Mouse (Mus musculus): Measurements from ENCODE around the gene Znhit2. TPM values are rescaled to one million over a fixed set of nuclear protein-coding genes. Genes with fewer than 3 reads are reported as not detected.

Gene Znhit2
- polyA plus RNA-seq, 1 experiment from 2014 or later, result 40.5 TPM

- DNase-seq (ENCODE audit: low spot score), result no peak
- Histone ChIP-seq H3K4me2 (ENCODE audit: low read length) (no peak overlapping the region), H3K9ac (ENCODE audit: low read length) (no peak overlapping the region), H3K4me1 (ENCODE audit: control insufficient read depth, insufficient read depth, low read length) (no peaks in the 10 kb centered on the region), H3K36me3 (ENCODE audit: control insufficient read depth, insufficient read depth, low read length) (no peaks in the 10 kb centered on the region), H3K9me3 (replicated peaks; ENCODE audit: control insufficient read depth, low read length) (no peaks in the 10 kb centered on the region), H3K4me3 (ENCODE audit: low read depth, low read length) (no peak overlapping the region), H3K27me3 (replicated peaks; ENCODE audit: control insufficient read depth, insufficient read depth, low read length) (no peaks in the 10 kb centered on the region), H3K27ac (ENCODE audit: low read depth, low read length) (no peak overlapping the region)
- ATAC-seq, result no peak
- 79% methylated on average over 6 of the region's 6 CpGs for WGBS
These were observed 41.3 kb downstream of the Znhit2 start for GRCm38 (mm10) chr19:6102169-6102853.

GRCm38 (mm10) chr19:6104476-6104875, 43.5 kb downstream of the Znhit2 start:
- Histone ChIP-seq H3K36me3 (ENCODE audit: control insufficient read depth, insufficient read depth, low read length) (no peaks in the 10 kb centered on the region), H3K9me3 (replicated peaks; ENCODE audit: control insufficient read depth, low read length) (no peaks in the 10 kb centered on the region), H3K9ac (ENCODE audit: low read length) (no peak overlapping the region), H3K4me3 (ENCODE audit: low read depth, low read length) (no peak overlapping the region), H3K4me1 (ENCODE audit: control insufficient read depth, insufficient read depth, low read length) (no peaks in the 10 kb centered on the region), H3K27ac (ENCODE audit: low read depth, low read length) (no peak overlapping the region), H3K4me2 (ENCODE audit: low read length) (no peak overlapping the region), H3K27me3 (replicated peaks; ENCODE audit: control insufficient read depth, insufficient read depth, low read length) (no peaks in the 10 kb centered on the region)
- 89% methylated on average over 4 of the region's 4 CpGs for WGBS
- ATAC-seq (no peak), DNase-seq (ENCODE audit: low spot score) (no peak)

- no peaks in the 10 kb centered on the region for H3K27me3 ChIP-seq (replicated peaks; ENCODE audit: control insufficient read depth, insufficient read depth, low read length)
- DNase-seq (ENCODE audit: low spot score), result no peak
- H3K4me1 ChIP-seq (ENCODE audit: control insufficient read depth, insufficient read depth, low read length), result no peaks in the 10 kb centered on the region
- H3K9ac ChIP-seq (ENCODE audit: low read length), result no peak within 1 kb of the TSS
- no peak for ATAC-seq
- no peak within 1 kb of the TSS for H3K4me2 ChIP-seq (ENCODE audit: low read length)
- H3K27ac ChIP-seq (ENCODE audit: low read depth, low read length), result no peak within 1 kb of the TSS
- no peaks in the 10 kb centered on the region for H3K9me3 ChIP-seq (replicated peaks; ENCODE audit: control insufficient read depth, low read length)
- WGBS, result 91% methylated on average over 7 of the region's 7 CpGs
- H3K36me3 ChIP-seq (ENCODE audit: control insufficient read depth, insufficient read depth, low read length), result no peaks in the 10 kb centered on the region
- no peak within 1 kb of the TSS for H3K4me3 ChIP-seq (ENCODE audit: low read depth, low read length)
These were observed 44.6 kb downstream of the Znhit2 start, which contains the start of gene Naaladl1 for GRCm38 (mm10) chr19:6105586-6105985. Naaladl1 (plus strand) TSS chr19:6105782.

Small RNA genes lying within 50 kb of the gene (microRNA-seq; reads per million reads assigned to microRNA genes)
- gene Mir6988, result 1.1 reads per million

Other genes with a start within 250 kb of the Znhit2 start
- gene Frmd8, start 185.9 kb upstream of the Znhit2 start, polyA plus RNA-seq (2014; fragmentation: Nextera tagmentation; extraction: Ambion mirVana), result 13.1 and 16.0 TPM in 2 replicates
- 1.7 TPM in 2 replicates for gene Slc25a45, start 183.4 kb upstream of the Znhit2 start, polyA plus RNA-seq (2014; fragmentation: Nextera tagmentation; extraction: Ambion mirVana)
- 7.0 and 7.1 TPM in 2 replicates for gene Tigd3, start 167.0 kb upstream of the Znhit2 start, polyA plus RNA-seq (2014; fragmentation: Nextera tagmentation; extraction: Ambion mirVana)
- 127 and 136 TPM in 2 replicates for gene Dpf2, start 148.2 kb upstream of the Znhit2 start, polyA plus RNA-seq (2014; fragmentation: Nextera tagmentation; extraction: Ambion mirVana)
- 7.9 and 9.6 TPM in 2 replicates for gene Cdc42ep2, start 136.4 kb upstream of the Znhit2 start, polyA plus RNA-seq (2014; fragmentation: Nextera tagmentation; extraction: Ambion mirVana)
- gene Pola2, start 97.0 kb upstream of the Znhit2 start, polyA plus RNA-seq (2014; fragmentation: Nextera tagmentation; extraction: Ambion mirVana), result 35.5 and 41.1 TPM in 2 replicates
- gene Slc22a20, start 75.0 kb upstream of the Znhit2 start, polyA plus RNA-seq (2014; fragmentation: Nextera tagmentation; extraction: Ambion mirVana), result not detected in 2 replicates
- 2.4 TPM in 2 replicates for gene Capn1, start 45.3 kb upstream of the Znhit2 start, polyA plus RNA-seq (2014; fragmentation: Nextera tagmentation; extraction: Ambion mirVana)
- gene Syvn1, start 14.6 kb upstream of the Znhit2 start, polyA plus RNA-seq (2014; fragmentation: Nextera tagmentation; extraction: Ambion mirVana), result 17.6 and 20.2 TPM in 2 replicates
- 82.8 and 85.5 TPM in 2 replicates for gene Mrpl49, start 3.4 kb upstream of the Znhit2 start, polyA plus RNA-seq (2014; fragmentation: Nextera tagmentation; extraction: Ambion mirVana)
- 626 and 785 TPM in 2 replicates for gene Fau, start 3.3 kb upstream of the Znhit2 start, polyA plus RNA-seq (2014; fragmentation: Nextera tagmentation; extraction: Ambion mirVana)
- 32.6 and 35.6 TPM in 2 replicates for gene Tm7sf2, start 7.2 kb downstream of the Znhit2 start, polyA plus RNA-seq (2014; fragmentation: Nextera tagmentation; extraction: Ambion mirVana)
- 59.5 and 73.9 TPM in 2 replicates for gene Vps51, start 16.0 kb downstream of the Znhit2 start, polyA plus RNA-seq (2014; fragmentation: Nextera tagmentation; extraction: Ambion mirVana)
- not detected in 2 replicates for gene Tmem262, start 18.8 kb downstream of the Znhit2 start, polyA plus RNA-seq (2014; fragmentation: Nextera tagmentation; extraction: Ambion mirVana)
- 1.1 and 1.4 TPM in 2 replicates for gene Gm28374, start 21.1 kb downstream of the Znhit2 start, polyA plus RNA-seq (2014; fragmentation: Nextera tagmentation; extraction: Ambion mirVana)
- gene Zfpl1, start 23.8 kb downstream of the Znhit2 start, polyA plus RNA-seq (2014; fragmentation: Nextera tagmentation; extraction: Ambion mirVana), result 81.1 and 87.2 TPM in 2 replicates
- 20.0 and 28.2 TPM in 2 replicates for gene Cdca5, start 23.8 kb downstream of the Znhit2 start, polyA plus RNA-seq (2014; fragmentation: Nextera tagmentation; extraction: Ambion mirVana)
- gene AC131692.1, start 33.2 kb downstream of the Znhit2 start, polyA plus RNA-seq (2014; fragmentation: Nextera tagmentation; extraction: Ambion mirVana), result not detected in 2 replicates
- gene Naaladl1, start 44.6 kb downstream of the Znhit2 start, polyA plus RNA-seq (2014; fragmentation: Nextera tagmentation; extraction: Ambion mirVana), result 0.36 and 0.42 TPM in 2 replicates
- gene Sac3d1, start 57.5 kb downstream of the Znhit2 start, polyA plus RNA-seq (2014; fragmentation: Nextera tagmentation; extraction: Ambion mirVana), result 56.4 and 57.6 TPM in 2 replicates
- gene Snx15, start 67.1 kb downstream of the Znhit2 start, polyA plus RNA-seq (2014; fragmentation: Nextera tagmentation; extraction: Ambion mirVana), result 45.6 and 50.2 TPM in 2 replicates
- not detected in 2 replicates for gene Batf2, start 79.8 kb downstream of the Znhit2 start, polyA plus RNA-seq (2014; fragmentation: Nextera tagmentation; extraction: Ambion mirVana)
- gene Arl2, start 80.4 kb downstream of the Znhit2 start, polyA plus RNA-seq (2014; fragmentation: Nextera tagmentation; extraction: Ambion mirVana), result 80.3 and 90.2 TPM in 2 replicates
- not detected in 2 replicates for gene Majin, start 123.2 kb downstream of the Znhit2 start, polyA plus RNA-seq (2014; fragmentation: Nextera tagmentation; extraction: Ambion mirVana)
- gene Gpha2, start 165.2 kb downstream of the Znhit2 start, polyA plus RNA-seq (2014; fragmentation: Nextera tagmentation; extraction: Ambion mirVana), result 0.30 TPM in 1 of 2 replicates, not detected in the other
- gene Ppp2r5b, start 174.7 kb downstream of the Znhit2 start, polyA plus RNA-seq (2014; fragmentation: Nextera tagmentation; extraction: Ambion mirVana), result 74.3 and 98.9 TPM in 2 replicates
- gene Atg2a, start 180.5 kb downstream of the Znhit2 start, polyA plus RNA-seq (2014; fragmentation: Nextera tagmentation; extraction: Ambion mirVana), result 7.9 and 9.6 TPM in 2 replicates
- 71.3 and 79.8 TPM in 2 replicates for gene Ehd1, start 215.5 kb downstream of the Znhit2 start, polyA plus RNA-seq (2014; fragmentation: Nextera tagmentation; extraction: Ambion mirVana)
- 0.61 and 0.72 TPM in 2 replicates for gene Cdc42bpg, start 245.3 kb downstream of the Znhit2 start, polyA plus RNA-seq (2014; fragmentation: Nextera tagmentation; extraction: Ambion mirVana)

Data from forebrain, embryonic 14.5 days (tissue).